Mouse (Mus musculus) B cell, adult 67 days (primary cell): ENCODE results near the gene Zfp933. TPM values are rescaled to one million over a fixed set of nuclear protein-coding genes. Genes with fewer than 3 reads are reported as not detected.

Experiments used
- total RNA-seq, 2 experiments: library from RNA; stranded (reverse); gene quantifications; 4 replicates each; pipeline ENCODE4 v1.2.4; 2023

Zfp933 gene
- total RNA-seq, result 10 to 100 TPM; 14.4 to 23.7 TPM

DNA sequence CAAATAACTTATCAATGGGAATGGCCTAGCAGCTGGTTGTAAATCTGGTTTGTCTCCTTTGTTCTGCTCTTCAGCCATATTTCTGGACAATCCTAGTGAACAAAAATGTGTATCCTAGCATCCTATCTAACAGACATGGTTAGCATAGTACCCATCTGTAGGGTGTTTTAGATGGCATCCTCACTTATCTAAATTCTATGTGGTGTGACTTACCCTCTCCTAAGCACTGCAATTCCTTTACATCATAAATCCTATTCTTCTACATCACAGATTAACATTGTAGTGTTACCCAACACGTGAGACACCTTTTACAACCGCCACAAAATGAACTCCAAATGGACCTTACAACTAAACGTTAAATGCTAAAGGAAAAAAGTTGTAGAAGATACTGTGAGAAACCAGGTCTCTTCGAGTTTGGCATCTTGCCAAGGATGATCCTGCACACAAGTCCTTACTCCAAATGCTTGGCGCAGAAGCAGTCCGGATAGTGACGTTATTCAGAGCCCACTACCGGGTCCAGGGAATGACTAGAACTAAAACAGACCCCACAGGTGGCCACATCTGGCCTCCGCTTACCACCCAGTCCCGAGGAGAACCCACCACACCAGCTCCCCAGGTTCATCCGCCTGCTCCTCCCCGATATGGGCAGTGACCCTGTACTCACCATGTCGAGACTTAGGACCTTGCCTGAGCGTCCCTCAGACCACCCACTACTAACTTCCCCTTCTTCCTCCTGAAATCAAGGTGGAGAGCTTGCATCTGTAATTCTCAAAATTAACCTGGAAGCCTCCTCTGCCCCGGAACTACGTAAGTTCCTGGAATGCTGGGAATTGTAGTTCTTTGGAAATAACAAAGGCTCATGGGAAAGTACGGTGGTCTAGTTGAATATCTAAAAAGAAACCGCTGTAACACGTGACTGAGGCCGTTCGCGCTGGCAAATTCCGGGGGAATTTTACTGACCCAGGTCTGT lies at the start of gene Zfp933:
Zfp933 (minus strand) TSS at position 753 of the 970 bp plus-strand sequence.

DNA sequence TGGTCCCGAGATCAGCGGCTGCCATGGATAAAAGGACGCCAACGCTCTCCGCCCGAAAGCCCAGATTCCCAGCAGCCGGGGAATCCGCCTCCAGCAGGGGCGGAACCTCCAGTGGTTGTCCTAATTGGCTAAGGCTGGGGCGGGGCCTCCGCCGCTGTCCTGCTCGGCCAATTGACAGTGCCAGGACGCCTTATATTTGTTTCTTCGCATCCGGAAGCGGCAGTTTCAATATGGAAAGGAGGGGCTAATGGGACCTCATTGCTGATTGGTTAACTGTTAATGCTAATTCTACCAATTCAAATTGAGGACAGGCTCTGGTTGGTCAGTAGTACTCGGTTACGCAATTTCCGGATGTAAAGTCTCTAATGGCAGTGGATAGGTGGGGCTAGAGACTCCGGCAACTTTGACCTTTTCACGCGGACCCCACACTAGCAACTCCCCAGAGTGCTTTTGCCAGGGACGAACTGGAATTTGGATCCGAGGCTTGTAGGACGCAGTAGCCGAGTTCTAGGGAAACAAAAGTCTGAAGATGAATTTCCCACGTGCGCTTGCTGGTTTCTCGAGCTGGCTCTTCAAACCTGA lies 20.4 kb upstream of the Zfp933 start, which contains the start of the genes Miip and Fv1:
Miip (minus strand) TSS at position 367 of the 582 bp plus-strand sequence.
Fv1 (plus strand) TSS at position 530 of the 582 bp plus-strand sequence.

DNA sequence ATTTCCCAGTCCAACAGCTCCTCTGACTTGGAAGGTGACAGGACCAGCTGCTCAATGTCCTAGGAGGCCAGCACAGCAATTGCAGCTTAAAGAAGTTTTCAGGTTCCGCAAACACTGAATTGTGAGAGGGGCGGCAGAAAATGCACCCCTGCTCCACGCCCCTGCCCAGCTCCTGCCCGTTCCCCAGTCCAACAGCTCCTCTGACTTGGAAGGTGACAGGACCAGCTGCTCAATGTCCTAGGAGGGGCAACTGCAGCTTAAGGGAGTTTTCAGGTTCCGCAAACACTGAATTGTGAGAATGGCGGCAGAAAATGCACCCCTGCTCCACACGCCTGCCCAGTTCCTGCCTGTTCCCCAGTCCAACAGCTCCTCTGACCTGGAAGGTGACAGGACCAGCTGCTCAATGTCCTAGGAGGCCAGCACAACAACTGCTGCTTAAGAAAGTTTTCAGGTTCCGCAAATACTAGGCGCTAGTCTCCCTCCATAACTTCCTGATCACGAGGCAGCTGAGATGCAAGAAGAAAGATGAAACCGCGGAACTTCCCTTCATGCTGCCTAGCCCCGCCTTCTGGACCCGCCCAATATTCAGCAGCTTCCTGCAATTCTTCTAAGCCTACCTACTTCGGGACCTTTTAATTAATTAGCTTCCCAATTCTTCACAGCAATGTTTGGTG lies 38.7 kb downstream of the Zfp933 start, which contains the start of gene Zfp984:
Zfp984 (minus strand) TSS at position 497 of the 674 bp plus-strand sequence.

Other genes starting within 250 kb of the Zfp933 start
- gene Zfp979, start 205.9 kb downstream of the Zfp933 start, total RNA-seq, result under 1 TPM in 1 of 2 experiments, not detected in 1; 0.61 TPM
- 1 to 10 TPM in 1 of 2 experiments, under 1 TPM in 1; 0.92 to 1.3 TPM for gene Zfp534, start 145.8 kb downstream of the Zfp933 start, total RNA-seq
- 10 to 100 TPM; 17.2 to 17.9 TPM for gene Zfp984, start 38.6 kb downstream of the Zfp933 start, total RNA-seq
- gene Miip, start 20.4 kb upstream of the Zfp933 start, total RNA-seq, result 10 to 100 TPM; 46.2 to 52.4 TPM
- 10 to 100 TPM in 1 of 2 experiments, 1 to 10 TPM in 1; 9.8 to 16.0 TPM for gene Fv1, start 20.6 kb upstream of the Zfp933 start, total RNA-seq
- 10 to 100 TPM; 46.3 to 53.6 TPM for gene Mfn2, start 56.3 kb upstream of the Zfp933 start, total RNA-seq
- gene Plod1, start 88.4 kb upstream of the Zfp933 start, total RNA-seq, result 1 to 10 TPM; 6.5 to 6.7 TPM
- 10 to 100 TPM; 65.5 to 69.7 TPM for gene 2510039O18Rik, start 92.5 kb upstream of the Zfp933 start, total RNA-seq
- not detected for gene Nppb, start 137.4 kb upstream of the Zfp933 start, total RNA-seq
- gene Nppa, start 152.4 kb upstream of the Zfp933 start, total RNA-seq, result not detected
- gene Clcn6, start 190.5 kb upstream of the Zfp933 start, total RNA-seq, result 10 to 100 TPM; 38.3 to 38.7 TPM
- gene Mthfr, start 190.7 kb upstream of the Zfp933 start, total RNA-seq, result 10 to 100 TPM; 15.1 to 18.0 TPM
- 10 to 100 TPM; 12.8 to 16.6 TPM for gene Agtrap, start 239.7 kb upstream of the Zfp933 start, total RNA-seq